Mouse (Mus musculus) testis, adult 10 weeks (tissue): ENCODE data around the gene Zfp974. TPM values are rescaled to one million over a fixed set of nuclear protein-coding genes. Genes with fewer than 3 reads are reported as not detected.

Experiments used
- polyA plus RNA-seq: library from polyadenylated mRNA; stranded (reverse); fragments of 350-450 nt; fragmentation: Illumina TruSeq; extraction: RNeasy Lipid Tissue Mini Kit (QIAGEN cat#74804); gene quantifications from one replicate; pipeline ENCODE4 v1.2.3, GENCODE M21; 2014; ENCODE audit warnings: low read depth, low replicate concordance

Gene Zfp974
- 29.5 TPM for polyA plus RNA-seq

GRCm38 (mm10) chr7:27928818-27929695, at the start of gene Zfp974:
Gene Zfp974 (minus strand): TSS chr7:27929460.

Other genes starting within 250 kb of the Zfp974 start
- 17.5 TPM for gene Zfp607b, start 240.1 kb downstream of the Zfp974 start, polyA plus RNA-seq
- 15.3 TPM for gene Zfp60, start 198.1 kb downstream of the Zfp974 start, polyA plus RNA-seq
- gene Zfp626, start 122.3 kb downstream of the Zfp974 start, polyA plus RNA-seq = 42.3 TPM
- gene Zfp59, start 90.9 kb downstream of the Zfp974 start, polyA plus RNA-seq = 22.2 TPM
- 8.3 TPM for gene Zfp607a, start 71.9 kb downstream of the Zfp974 start, polyA plus RNA-seq
- 6.1 TPM for gene Zfp780b, start 49.7 kb upstream of the Zfp974 start, polyA plus RNA-seq
- gene Zfp850, start 84.7 kb upstream of the Zfp974 start, polyA plus RNA-seq = 19.4 TPM
- 22.1 TPM for gene Psmc4, start 120.6 kb upstream of the Zfp974 start, polyA plus RNA-seq
- gene Fcgbp, start 141.8 kb upstream of the Zfp974 start, polyA plus RNA-seq = not detected
- gene 9530053A07Rik, start 200.0 kb upstream of the Zfp974 start, polyA plus RNA-seq = not detected
- gene Fbl, start 240.2 kb upstream of the Zfp974 start, polyA plus RNA-seq = 9.1 TPM